Mouse (Mus musculus): ENCODE results near the gene Psap.

Gene Psap

GRCm38 (mm10) chr10:60263351-60263750 lies 14.1 kb upstream of the Psap start:
- DNase-seq (ENCODE audit: low spot score), result no peak

GRCm38 (mm10) chr10:60265252-60265651 lies 12.2 kb upstream of the Psap start:
- no peak for DNase-seq (ENCODE audit: low spot score)

- DNase-seq (ENCODE audit: low spot score), result no peak
Measured at GRCm38 (mm10) chr10:60266842-60267401, 10.5 kb upstream of the Psap start.

GRCm38 (mm10) chr10:60268738-60269137 lies 8.7 kb upstream of the Psap start:
- DNase-seq (ENCODE audit: low spot score), result no peak

DNA sequence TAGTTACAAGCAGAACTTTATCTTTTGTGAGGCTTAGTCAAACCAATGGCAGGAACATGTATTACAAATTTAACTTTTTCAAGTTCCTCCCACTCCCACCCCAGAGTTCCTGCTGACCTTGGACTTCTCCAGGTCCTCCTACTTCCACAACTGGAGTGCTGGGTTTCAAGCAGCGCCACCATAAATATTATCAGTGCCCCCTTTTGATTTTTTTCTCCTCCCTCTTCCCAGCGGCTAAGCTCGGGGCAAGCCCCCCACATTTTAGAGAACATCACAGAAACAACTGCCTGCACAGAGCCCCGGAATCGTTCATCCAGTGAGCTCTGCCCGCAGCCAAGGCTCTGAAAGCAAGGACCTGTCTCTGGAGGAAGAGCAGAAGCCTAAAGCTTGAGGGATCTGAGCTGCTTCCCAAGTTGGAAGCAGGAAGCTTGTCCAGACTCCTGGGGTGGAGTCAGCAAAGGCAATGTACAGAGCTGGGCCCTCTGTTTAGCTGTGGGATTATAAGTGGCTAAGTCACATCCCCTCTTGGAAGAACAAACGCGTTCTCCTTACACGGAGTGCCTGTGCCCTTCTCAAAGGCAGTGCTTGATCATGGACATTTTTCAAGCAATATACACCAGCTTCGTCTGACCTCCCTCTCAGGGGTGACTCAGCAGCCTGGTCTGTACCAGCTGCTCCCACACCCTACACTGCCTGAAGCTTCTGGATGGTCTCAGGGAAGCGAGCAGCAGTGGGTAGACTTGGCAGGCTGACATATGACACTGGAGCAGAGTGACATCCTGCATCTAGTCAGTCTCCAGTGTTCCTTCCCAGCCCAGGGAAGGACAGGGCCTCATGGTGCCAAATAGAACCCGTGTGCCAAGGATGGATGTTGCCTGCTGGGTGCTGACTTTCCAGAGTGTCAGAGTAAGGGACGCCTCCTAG lies 8.0 kb upstream of the Psap start:
- no peak for DNase-seq (ENCODE audit: low spot score)

DNA sequence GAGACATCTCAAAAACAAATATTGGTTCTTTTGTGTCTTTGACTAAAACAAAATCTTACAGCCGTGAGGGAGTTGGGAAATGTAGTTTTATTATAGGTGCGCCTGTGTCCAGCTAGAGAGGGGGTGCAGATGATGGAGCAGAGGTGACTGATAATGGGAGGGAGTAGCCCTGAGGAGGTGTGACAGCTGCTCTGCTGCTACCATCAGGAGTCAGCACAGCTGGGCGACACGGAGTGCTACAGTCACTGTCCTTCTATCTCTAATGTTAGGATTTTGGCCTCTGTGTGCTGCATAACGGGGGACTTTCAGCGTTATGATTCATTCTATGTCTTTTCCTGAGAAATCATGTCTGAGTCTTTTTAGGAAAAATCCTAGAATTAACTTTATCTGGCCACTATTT lies 6.4 kb upstream of the Psap start:
- DNase-seq (ENCODE audit: low spot score), result no peak

GRCm38 (mm10) chr10:60272241-60272640 lies 5.2 kb upstream of the Psap start:
- no peak for DNase-seq (ENCODE audit: low spot score)

- no peak for DNase-seq (ENCODE audit: low spot score)
Measured at GRCm38 (mm10) chr10:60273382-60273781, 4.0 kb upstream of the Psap start.

GRCm38 (mm10) chr10:60278006-60278399 lies 576 bp downstream of the Psap start:
- no peak for DNase-seq (ENCODE audit: low spot score)

DNA sequence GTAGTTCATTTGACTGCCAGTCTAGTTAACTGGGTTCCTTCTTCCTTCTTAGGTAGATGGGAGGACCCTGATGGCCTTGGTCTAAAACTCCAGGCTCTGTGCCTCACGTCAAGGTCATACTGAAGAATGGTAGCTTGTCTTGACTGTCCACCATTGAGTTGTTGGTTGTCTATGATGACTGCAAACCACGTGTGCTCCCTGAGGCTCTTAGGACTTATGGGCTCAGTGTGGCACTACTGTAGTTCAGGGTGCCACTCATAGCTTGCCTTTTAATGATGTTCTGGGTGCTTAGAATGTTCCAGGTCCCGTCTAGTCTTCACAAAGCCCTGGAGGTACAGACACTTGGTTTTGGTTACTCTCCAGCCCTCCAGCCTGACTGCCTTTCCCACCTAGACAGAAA lies 1.4 kb downstream of the Psap start:
- DNase-seq (ENCODE audit: low spot score), result no peak

- DNase-seq (ENCODE audit: low spot score), result no peak
Measured at GRCm38 (mm10) chr10:60279290-60279940, 2.0 kb downstream of the Psap start.

- no peak for DNase-seq (ENCODE audit: low spot score)
Measured at GRCm38 (mm10) chr10:60279941-60280301, 2.5 kb downstream of the Psap start.

DNA sequence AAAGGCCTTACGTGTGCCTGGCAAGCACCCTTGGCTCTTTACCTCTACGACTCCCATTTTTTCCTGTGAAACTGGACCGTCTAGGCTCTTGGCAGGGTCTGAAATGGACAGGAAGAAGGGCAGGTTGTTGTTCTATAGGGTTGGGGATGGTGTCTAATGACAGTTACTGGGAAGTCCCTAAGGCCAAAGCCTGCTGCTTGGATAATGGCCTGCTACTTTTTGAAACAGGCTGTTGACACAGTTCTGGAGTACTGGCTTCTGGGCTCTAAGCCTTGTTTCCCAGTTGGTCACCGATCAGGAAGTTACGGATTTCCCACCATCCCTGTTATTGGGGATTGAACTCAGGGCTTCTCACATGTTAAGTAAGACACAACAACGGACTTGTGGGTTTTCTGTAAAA lies 2.9 kb downstream of the Psap start:
- no peak for DNase-seq (ENCODE audit: low spot score)

DNA sequence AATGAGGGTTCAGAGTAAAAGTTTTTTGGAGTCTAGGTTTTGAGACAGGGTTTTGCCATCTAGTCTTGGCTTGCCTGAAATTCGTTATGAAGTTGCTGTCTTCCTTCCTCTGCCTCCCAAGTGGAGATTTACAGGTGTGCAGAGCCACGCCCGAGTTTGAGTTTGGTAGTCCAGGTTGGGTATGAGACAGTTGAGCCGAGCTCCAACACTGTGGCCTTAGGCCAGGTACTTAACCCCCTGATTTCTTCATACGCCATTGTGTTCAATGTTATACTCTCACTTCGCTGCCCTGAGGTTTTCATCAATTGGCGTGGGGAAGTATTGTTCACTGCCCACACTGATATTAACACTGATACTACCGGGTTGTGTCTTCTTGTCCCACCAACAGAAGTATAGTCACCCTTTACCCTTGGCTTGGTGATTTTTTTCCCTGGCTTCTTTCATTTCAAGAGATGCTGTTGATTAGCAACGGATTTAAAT lies 4.2 kb downstream of the Psap start:
- DNase-seq (ENCODE audit: low spot score), result no peak

- DNase-seq (ENCODE audit: low spot score), result peak; percentile 69
Measured at GRCm38 (mm10) chr10:60282116-60283014, 4.9 kb downstream of the Psap start.

DNA sequence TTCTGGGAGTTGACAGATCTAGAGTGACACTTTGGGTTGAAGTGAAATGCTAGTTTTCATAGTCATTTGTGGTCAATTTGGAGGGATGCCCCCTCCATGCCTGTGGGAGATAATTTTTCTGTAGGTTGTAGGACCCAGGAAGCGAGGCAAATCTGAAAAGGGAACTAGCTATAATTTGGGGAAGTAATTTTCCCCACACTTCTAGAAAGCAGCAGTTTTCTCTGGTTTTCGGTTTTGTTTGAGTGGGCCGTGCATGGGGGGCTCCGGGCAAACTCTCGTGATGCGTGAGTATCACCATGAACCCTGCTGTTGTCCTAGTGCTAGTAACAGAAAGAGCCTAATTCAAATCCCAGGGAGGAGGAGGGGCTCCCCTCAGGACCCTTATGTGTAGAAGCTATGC lies 6.8 kb downstream of the Psap start:
- DNase-seq (ENCODE audit: low spot score), result no peak

- no peak for DNase-seq (ENCODE audit: low spot score)
Measured at GRCm38 (mm10) chr10:60284676-60285111, 7.3 kb downstream of the Psap start.

DNA sequence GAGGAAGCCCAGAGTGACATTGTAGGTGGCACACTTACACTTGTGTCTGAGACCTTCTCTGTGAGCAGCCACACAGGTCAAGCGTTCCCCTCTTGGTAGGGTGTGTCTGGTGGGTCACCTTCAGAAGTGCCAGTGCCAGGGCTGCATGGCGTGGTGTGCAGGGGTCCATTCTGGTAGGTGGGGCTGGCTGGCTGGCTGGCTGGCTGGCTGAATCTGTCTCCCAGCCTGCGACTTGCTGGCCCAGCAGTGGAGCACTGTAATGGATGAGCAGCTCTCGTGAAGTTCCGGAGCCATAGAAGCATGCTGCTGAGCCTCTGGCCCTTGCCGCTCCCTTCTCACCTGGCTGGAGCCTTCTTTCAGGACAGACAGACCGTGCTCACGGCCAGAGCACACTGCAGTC lies 7.8 kb downstream of the Psap start:
- no peak for DNase-seq (ENCODE audit: low spot score)

- DNase-seq (ENCODE audit: low spot score), result no peak
Measured at GRCm38 (mm10) chr10:60285676-60286372, 8.4 kb downstream of the Psap start.

- no peak for DNase-seq (ENCODE audit: low spot score)
Measured at GRCm38 (mm10) chr10:60286546-60286945, 9.1 kb downstream of the Psap start.

DNA sequence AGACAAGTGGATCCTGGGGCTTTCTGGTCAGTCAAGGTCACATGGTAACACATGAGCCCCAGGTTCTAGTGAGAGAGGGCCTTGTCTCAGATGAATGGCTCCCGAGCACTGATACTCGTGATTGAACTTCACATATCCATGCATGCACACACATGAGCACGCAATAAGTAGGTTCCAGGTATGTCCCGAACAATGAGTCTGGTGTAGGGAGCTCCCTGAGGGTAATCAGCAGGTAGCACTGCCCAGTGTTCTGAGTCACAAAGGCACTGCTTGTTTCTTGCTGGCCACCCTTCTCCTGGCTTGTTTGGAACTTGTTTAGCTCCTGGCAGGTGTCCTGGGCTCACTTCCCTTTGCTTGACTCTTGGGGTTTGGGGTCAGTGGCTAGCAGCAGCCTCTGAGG lies 9.7 kb downstream of the Psap start:
- no peak for DNase-seq (ENCODE audit: low spot score)

All from lung, postnatal 25 days (tissue).